Mouse (Mus musculus): Measurements from ENCODE around the gene Smarcd1.
"Not testable (repeated sequence)": the region's sequence is repeated elsewhere in the genome, so short reads cannot be mapped to it uniquely, and the experiment has no call there.

Gene Smarcd1

DNA sequence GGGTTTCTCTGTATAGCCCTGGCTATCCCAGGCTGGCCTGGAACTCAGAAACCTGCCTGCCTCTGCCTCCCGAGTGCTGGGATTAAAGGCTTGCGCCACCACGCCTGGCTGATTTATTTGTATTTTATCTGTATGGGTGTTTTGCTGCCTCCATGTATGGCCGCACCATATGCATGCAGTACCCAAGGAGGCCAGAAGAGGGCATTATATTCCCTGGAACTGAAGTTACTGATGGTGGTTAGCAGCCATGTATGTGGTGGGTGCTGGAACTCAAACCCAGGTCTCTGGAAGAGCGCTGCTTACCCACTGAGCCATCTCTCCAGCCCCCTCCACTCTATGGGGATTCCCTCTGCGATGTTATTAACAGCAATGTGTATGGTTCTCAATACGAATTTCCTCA is 19.0 kb upstream of the Smarcd1 start:
- DNase-seq (ENCODE audit: low spot score in 2 of 2): no peak

GRCm38 (mm10) chr15:99684156-99684555 is 17.8 kb upstream of the Smarcd1 start:
- no peak for DNase-seq (ENCODE audit: low spot score in 2 of 2)

DNA sequence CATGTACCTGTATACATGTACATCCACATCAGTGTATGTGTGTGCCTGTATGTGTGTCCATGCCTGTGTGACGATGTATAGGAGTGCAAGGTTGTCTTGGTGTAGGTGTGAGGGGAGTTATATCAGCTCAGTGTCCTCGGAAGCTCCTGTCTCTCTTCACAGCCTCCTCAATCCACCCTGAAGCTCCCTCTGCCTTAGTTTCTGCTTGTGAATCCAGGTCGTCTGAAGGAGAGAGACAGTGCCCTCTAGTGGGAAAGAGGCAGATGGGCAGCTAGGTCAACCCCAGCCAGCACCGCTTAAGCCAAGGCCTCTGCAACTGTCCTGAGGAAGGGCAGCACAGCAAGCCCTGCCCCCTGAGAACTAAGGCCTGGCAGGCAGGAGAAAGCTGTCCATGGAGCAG is 13.2 kb upstream of the Smarcd1 start:
- peak in 1 of 2 experiments; percentile 67 for DNase-seq (ENCODE audit: low spot score in 2 of 2)

GRCm38 (mm10) chr15:99690924-99691323 is 11.0 kb upstream of the Smarcd1 start:
- DNase-seq (ENCODE audit: low spot score in 2 of 2): no peak

- no peak for DNase-seq (ENCODE audit: low spot score in 2 of 2)
These were observed 10.0 kb upstream of the Smarcd1 start for GRCm38 (mm10) chr15:99691976-99692375.

GRCm38 (mm10) chr15:99697309-99697708 is 4.6 kb upstream of the Smarcd1 start:
- no peak for DNase-seq (ENCODE audit: low spot score in 2 of 2)

- no peak for DNase-seq (ENCODE audit: low spot score in 2 of 2)
These were observed 3.3 kb upstream of the Smarcd1 start for GRCm38 (mm10) chr15:99698533-99699085.

- no peak for DNase-seq (ENCODE audit: low spot score in 2 of 2)
These were observed 2.2 kb upstream of the Smarcd1 start for GRCm38 (mm10) chr15:99699715-99700114.

DNA sequence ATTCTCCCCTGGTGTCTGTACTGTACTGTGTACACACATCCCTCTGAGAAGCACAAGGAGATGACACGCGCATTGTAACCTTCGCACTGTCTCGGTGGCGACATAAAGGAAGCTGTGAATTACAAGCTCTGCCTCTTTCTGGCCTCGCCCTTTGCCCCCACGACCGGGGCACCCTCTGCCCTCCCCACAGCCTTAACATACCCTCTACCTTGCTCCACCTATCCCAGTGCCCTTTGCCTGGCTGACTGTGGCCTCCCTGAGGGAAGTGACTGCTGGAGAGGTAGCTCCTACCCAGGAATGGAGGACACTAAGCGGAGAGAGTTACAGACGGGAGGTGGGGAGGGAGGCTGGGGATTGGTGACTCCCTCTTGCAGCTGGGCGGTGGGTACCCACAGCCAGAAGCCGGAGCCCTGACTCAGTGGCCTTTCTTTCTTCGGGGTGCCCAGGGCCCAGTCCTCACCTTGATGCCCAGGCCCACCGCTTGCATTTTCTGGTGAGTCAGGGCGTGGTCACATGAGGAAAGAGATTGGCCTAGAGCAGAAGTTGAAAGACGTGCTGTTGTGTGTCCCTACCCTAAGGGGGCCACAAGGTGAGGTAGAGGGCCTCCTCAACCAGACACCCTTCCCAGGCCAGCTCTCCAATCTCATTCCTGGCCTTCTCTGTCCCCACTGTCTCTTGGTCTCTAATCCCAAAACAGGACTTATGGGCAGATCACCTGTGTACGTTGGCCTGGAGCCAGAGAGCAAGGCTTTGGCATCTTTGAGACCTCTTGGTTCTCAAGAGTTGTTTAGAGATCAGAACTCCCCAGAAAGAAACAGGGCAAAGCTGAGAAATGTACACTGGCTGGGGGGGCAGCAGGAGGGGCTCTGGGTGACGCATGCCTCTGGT is 1.5 kb upstream of the Smarcd1 start:
- no peak for DNase-seq (ENCODE audit: low spot score in 2 of 2)

DNA sequence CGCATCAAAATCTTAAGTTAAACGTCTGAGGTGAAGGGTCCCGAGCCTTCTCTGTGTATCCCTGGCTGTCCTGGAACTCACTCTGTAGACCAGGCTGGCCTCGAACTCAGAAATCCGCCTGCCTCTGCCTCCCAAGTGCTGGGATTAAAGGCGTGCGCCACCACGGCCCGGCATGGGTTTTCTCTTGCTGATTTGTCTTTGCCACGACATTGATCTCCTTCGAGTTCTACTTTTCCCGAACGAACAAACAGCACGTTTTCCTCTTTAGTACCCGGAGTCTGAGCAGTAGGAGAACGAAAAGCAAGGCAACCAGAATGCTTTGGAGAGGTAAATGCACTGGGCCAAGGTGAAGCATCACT is 310 bp upstream of the Smarcd1 start:
- DNase-seq (ENCODE audit: low spot score in 2 of 2): not testable (repeated sequence)

- no peak for DNase-seq (ENCODE audit: low spot score in 2 of 2)
These were observed 1.2 kb downstream of the Smarcd1 start for GRCm38 (mm10) chr15:99703104-99703503.

DNA sequence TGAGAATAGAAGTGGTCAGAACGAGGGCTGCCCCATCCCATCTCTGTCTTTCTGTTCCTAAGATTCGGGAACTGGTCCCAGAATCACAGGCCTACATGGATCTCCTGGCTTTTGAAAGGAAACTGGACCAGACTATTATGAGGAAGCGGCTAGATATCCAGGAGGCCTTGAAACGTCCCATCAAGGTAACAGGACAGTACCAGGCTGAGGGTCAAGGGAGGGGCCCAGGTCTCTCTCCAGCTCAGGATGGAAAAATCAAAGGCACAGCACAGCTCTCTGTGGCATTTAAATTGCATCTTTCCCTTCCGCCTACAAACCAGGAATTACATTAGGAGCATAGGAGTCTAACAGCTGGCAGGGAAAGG is 1.7 kb downstream of the Smarcd1 start:
- DNase-seq (ENCODE audit: low spot score in 2 of 2): no peak

- DNase-seq (ENCODE audit: low spot score in 2 of 2): no peak
These were observed 2.2 kb downstream of the Smarcd1 start for GRCm38 (mm10) chr15:99704041-99704681.

DNA sequence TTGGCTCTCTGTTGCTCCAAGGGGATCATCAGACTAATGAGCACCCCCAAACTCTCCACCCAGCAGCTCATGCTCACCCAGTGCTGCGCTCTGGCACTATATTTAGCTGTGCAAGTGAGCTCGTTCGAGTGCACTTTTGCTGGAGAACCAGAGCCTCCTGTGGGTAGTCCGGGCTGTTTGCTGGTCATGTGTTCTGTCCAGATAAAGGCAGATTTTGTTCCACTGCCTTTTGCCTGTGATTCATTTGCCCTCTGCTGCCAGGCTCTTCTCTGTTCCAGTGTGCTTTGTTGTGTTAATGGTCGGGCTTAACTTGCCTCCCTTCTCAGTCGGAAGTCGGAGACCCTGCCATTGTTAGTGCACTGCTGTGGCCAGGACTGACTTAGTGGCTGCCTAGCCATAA is 3.0 kb downstream of the Smarcd1 start:
- no peak for DNase-seq (ENCODE audit: low spot score in 2 of 2)

GRCm38 (mm10) chr15:99705440-99706048 is 3.6 kb downstream of the Smarcd1 start, which contains the start of gene Gm17349:
Gene Gm17349 (minus strand): TSS chr15:99705490.
- no peak for DNase-seq (ENCODE audit: low spot score in 2 of 2)

GRCm38 (mm10) chr15:99708176-99708575 is 6.2 kb downstream of the Smarcd1 start:
- DNase-seq (ENCODE audit: low spot score in 2 of 2): no peak

DNA sequence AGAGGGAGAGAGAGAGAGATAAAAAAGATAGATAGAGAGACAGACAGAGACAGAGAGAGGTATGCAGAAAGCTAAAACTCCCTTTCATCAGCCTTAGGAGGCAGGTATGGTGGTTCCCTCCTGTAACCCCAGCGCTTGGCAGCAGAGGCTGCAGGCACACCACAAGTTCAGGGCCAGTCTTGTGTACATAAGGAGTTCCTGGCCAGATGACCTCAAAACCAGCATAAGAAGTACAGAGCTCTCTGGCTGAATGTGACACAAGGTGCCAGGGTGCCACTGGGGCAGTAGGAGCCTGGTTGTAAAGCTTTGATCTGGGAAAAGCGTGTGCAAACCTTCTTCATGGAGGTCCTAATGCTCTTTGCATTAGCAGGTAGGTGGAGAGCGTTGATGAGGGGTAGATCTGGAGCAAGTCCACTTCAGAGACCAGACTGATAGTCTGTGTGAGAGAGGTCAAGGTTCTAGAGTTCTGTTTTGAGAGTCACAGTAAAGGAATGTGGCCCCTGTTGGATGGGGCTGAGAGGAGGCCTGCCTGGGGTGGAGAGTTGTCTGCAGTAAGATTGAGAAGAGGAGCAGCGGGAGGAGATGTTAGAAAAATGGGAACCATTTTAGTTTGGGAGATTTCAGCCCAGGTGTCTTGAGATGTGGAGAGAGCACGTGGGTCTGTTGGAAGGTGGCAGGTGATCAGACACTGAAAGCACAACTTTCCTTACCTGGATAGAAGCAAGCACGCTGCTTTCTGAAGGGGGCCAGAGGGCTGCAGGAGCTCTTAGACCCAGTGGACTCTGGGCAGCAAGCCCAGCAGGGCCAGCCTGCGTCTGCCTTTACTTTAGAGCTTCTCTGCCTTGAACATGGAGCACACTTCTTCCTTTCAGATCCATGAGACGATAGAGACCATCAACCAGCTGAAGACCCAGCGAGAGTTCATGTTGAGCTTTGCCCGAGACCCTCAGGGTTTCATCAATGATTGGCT is 8.6 kb downstream of the Smarcd1 start:
- DNase-seq (ENCODE audit: low spot score in 2 of 2): no peak

DNA sequence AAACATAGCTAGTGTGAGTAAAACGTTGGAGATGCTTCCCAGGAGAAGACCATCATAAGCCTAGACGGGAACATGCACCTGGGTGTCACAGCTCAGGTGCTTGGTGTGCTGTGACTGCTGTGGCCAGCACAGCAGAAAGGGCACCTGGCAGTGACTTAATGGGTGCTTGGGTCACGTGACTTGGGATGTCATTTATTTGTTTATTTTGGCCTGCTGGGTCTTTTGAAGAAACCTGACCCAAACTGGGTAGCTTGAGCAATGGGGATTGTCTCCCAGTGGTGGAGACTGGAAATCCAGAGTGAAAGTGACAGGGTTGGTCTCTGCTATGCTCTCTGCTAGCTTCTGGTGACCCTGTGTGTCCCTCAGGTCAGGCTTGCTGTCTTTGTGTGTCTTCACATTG is 9.6 kb downstream of the Smarcd1 start:
- DNase-seq (ENCODE audit: low spot score in 2 of 2): no peak

DNA sequence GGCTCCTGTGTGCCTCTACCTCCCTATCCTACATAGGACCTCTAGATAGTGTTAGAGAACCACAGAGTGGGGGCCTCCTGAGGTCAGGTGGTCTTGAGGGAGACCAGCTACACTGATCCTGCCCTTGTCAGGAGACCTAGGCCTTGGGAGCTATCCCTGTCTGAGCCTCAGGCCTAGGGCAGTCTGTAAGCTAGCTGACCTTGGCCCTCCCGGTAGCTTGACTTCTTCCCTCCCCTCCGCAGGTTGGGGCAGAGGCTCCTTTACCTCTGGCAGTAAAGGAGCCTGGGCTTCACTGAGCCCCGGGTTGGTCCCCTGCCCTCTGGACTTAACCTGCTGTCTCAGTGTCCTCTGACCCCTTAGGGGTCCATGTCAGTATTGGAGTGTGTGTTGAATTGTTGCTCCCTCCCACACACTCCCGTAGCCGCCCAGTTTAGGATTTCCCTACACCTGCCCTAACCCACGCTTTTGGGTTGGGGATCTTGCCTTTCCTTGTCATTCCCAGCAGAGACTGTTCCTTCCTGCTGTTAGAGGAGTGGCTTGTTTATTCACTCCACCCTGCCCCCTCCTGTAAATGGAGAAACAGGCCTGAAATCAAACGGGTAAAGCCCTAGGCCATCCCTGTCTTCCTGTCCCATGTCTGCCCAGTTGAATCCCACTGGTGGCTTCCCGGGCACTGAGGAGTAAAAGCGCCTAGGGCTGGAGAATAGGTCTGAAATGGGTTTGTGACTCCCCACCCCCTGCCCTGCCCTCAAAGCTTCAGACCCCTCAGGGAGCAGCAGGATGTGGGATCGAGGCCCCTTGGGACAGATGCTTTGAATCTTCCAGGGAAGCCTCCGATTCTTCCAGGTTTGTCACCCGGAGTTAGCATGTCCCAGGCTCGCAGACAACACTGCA is 11.0 kb downstream of the Smarcd1 start:
- DNase-seq (ENCODE audit: low spot score in 2 of 2): no peak

DNA sequence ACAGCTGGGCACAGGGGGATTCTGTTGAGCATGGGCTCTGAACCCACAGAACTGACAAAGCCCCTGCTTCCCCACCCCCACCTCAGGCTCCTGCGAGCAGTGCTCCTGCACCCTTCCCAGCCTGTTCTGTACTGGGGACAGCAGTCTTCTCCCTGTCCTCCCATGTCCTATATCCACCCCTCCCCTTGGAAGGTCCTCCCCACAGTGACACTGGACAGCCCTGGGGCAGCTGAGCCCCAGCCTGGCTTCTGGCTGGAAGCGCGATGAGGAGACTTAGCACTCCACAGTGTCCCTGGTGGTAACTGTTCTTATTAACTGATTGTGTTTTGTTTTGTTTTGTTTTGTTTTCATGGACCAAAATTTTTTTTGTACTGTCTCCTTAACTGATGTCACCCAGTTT is 11.6 kb downstream of the Smarcd1 start:
- DNase-seq (ENCODE audit: low spot score in 2 of 2): no peak
